Mouse (Mus musculus) hindbrain, postnatal 0 days (tissue): ENCODE results near the gene A630001G21Rik. TPM values are rescaled to one million over a fixed set of nuclear protein-coding genes. Genes with fewer than 3 reads are reported as not detected.
A peak's percentile ranks its signal among the peaks of the same experiment; 100 is the strongest.

Experiments
- ATAC-seq: fragments of 200-750 bp; cut with Nextera tagmentation; 2 replicates; pipeline ENCODE4 v1.8.0; 2017; ENCODE audit warnings: mild to moderate bottlenecking, moderate TSS enrichment, moderate library complexity
- DNase-seq: peaks from one replicate; pipeline ENCODE4 v3.0.0-alpha.2; 2015; ENCODE audit warnings: low spot score
- H3K27ac ChIP-seq: fragments of 300-500 bp; sonication (generic); 2 replicates; pipeline ENCODE4 v1.5.1; 2014; ENCODE audit warnings: mild to moderate bottlenecking
- H3K27me3 ChIP-seq: fragments of 300-500 bp; sonication (generic); 2 replicates; pipeline ENCODE4 v1.6.1; 2014; ENCODE audit warnings: low read length, mixed read lengths; ENCODE audit not compliant: insufficient read depth
- H3K36me3 ChIP-seq: fragments of 300-500 bp; sonication (generic); 2 replicates; pipeline ENCODE4 v1.6.1; 2014; ENCODE audit warnings: low read length, mixed read lengths; ENCODE audit not compliant: insufficient read depth
- H3K4me1 ChIP-seq: fragments of 300-500 bp; sonication (generic); 2 replicates; pipeline ENCODE4 v1.6.1; 2014; ENCODE audit warnings: antibody characterized with exemption, low read length, mixed read lengths; ENCODE audit not compliant: insufficient read depth
- H3K4me2 ChIP-seq: fragments of 300-500 bp; sonication (generic); 2 replicates; pipeline ENCODE4 v1.6.1; 2014; ENCODE audit warnings: low read depth, mild to moderate bottlenecking, low read length, moderate library complexity, mixed read lengths
- H3K4me3 ChIP-seq: fragments of 300-500 bp; sonication (generic); 2 replicates; pipeline ENCODE4 v1.5.1; 2014; ENCODE audit warnings: low read length
- H3K9ac ChIP-seq: fragments of 300-500 bp; sonication (generic); replicated peaks from 2 replicates; pipeline ENCODE4 v1.6.1; 2014; ENCODE audit warnings: mild to moderate bottlenecking, low read length, moderate library complexity, mixed read lengths
- H3K9me3 ChIP-seq: fragments of 300-500 bp; sonication (generic); 2 replicates; pipeline ENCODE4 v1.6.1; 2016; ENCODE audit warnings: low read length, mixed read lengths
- CTCF ChIP-seq: IDR thresholded peaks from 2 replicates; pipeline ENCODE4 v1.5.1; 2016; ENCODE audit warnings: antibody characterized with exemption, control low read depth, low read depth
- WGBS: fragments of 180-500 bp; shearing (Covaris S2); extraction: QIAGEN DNeasy Blood & Tissue Kit; methylation state at CpG from one replicate; pipeline ENCODE4 v1.1.7; 2014; 5-methylcytosine and 5-hydroxymethylcytosine counted together
- polyA plus RNA-seq: library from polyadenylated mRNA; unstranded; fragments of >200 nt; fragmentation: Nextera tagmentation; extraction: Ambion mirVana; gene quantifications from 2 replicates; pipeline ENCODE4 v1.2.1, GENCODE M21; 2015
- total RNA-seq: library from RNA; depleted of rRNA; stranded (reverse); fragments of >200 nt; gene quantifications from 2 replicates; pipeline ENCODE4 v1.2.3, GENCODE M21; 2014

Gene A630001G21Rik
- total and polyA plus RNA-seq, 2 experiments from 2014 or later, result 0.36 TPM; not detected in 1

DNA sequence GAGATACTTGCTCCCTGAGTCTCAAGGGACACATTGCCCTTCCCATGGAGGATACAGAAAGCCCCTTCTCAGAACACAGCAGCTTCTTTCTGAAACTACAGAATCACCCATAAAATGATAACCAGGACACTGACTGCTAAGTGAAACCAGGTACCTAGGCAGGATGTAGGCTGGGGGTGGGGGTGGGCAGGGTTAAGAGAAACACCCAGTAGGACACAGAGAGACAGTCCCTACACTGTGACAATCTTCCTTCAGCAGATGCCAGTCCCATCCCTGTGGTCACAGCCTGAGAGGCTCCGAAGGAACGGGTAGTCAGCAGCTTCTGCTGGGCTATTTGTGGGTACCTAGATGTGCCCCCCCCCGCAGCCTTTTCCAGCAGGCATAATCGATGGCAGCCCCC lies 27.8 kb downstream of the A630001G21Rik start:
- H3K4me2 ChIP-seq, result no peak overlapping the region
- ATAC-seq (peak; percentile 14; the same call in 1 of the 2 replicates), DNase-seq (no peak)
- TF ChIP-seq CTCF, result no peak
- H3K36me3 ChIP-seq, result no peaks in the 10 kb centered on the region
- no peaks in the 10 kb centered on the region for H3K4me1 ChIP-seq
- no peak overlapping the region for H3K9ac ChIP-seq
- no peak overlapping the region for H3K4me3 ChIP-seq
- 90% methylated on average over 4 of the region's 4 CpGs for WGBS
- H3K9me3 ChIP-seq, result no peaks in the 10 kb centered on the region
- H3K27ac ChIP-seq, result no peak overlapping the region
- H3K27me3 ChIP-seq, result no peaks in the 10 kb centered on the region

DNA sequence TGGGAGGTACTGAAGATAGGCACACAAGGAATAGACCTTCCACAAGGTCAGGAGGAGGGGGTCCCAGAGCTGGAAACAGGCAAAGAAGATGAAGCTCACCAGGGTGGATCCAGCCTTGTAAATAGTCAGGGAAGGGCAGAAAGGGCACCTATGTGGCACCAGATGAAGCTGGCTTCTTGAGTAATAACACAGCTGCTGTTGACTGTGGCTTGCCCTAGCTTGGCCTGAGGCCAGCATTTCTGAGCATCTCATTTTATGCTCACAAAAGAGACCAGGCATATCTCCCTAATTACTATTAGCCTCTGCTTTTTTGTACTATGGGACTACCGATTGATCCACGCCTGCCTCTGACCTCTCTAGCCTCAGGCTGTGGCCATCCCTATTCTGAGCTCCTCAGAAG lies 28.6 kb downstream of the A630001G21Rik start:
- TF ChIP-seq CTCF, result no peak
- DNase-seq (no peak), ATAC-seq (no peak)
- no peaks in the 10 kb centered on the region for H3K36me3 ChIP-seq
- H3K27me3 ChIP-seq, result no peaks in the 10 kb centered on the region
- H3K9me3 ChIP-seq, result no peaks in the 10 kb centered on the region
- H3K4me2 ChIP-seq, result no peak overlapping the region
- H3K9ac ChIP-seq, result no peak overlapping the region
- 55% methylated on average over 2 of the region's 2 CpGs for WGBS
- H3K27ac ChIP-seq, result no peak overlapping the region
- no peaks in the 10 kb centered on the region for H3K4me1 ChIP-seq
- H3K4me3 ChIP-seq, result no peak overlapping the region

DNA sequence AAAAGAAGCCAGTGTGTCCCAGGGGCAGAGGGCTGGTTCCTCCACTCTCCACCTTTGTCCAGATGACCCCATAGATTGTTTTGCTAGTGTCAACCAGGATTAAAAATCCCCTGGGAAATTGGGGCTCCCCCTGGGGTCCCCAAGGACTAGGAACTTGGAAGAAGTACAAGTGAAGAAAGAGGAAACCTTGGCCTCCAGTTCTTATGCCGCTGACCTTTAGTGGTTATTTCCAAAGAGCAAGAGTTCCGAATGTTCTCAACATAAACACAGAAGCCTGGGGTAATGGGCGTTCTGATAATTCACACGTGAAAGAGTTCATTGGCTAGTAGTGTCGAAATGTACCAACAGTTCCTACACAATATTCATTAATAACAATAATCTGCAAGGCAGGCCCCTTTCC lies 31.9 kb downstream of the A630001G21Rik start:
- no peak overlapping the region for H3K4me3 ChIP-seq
- WGBS, result 87% methylated on average over 5 of the region's 5 CpGs
- H3K27me3 ChIP-seq, result no peaks in the 10 kb centered on the region

DNA sequence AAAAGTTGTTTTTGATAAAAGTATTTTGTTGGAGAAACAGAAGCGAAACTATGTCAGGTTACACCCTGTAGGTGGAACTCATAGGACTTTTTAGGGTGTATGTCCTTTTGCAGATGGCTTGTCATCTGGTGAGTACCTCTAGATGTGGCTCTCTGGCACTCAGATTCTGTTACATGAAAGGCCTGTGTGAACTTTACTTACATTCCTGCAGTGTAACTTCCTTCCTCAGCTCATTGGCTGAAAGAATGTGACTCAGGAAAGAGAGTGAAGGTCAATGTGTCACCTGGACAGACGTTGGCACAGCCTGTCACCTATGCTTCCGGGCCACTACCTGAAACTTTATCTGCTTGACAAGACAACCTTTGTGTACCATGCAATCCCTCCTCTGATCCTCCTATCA lies 33.9 kb downstream of the A630001G21Rik start:
- 87% methylated on average over 3 of the region's 3 CpGs for WGBS
- no peak for DNase-seq
- H3K27me3 ChIP-seq, result no peaks in the 10 kb centered on the region
- no peak overlapping the region for H3K4me3 ChIP-seq
- H3K27ac ChIP-seq, result no peak overlapping the region
- H3K9me3 ChIP-seq, result no peaks in the 10 kb centered on the region
- no peak for TF ChIP-seq CTCF
- no peak for ATAC-seq
- no peaks in the 10 kb centered on the region for H3K36me3 ChIP-seq
- no peaks in the 10 kb centered on the region for H3K4me1 ChIP-seq
- H3K9ac ChIP-seq, result no peak overlapping the region
- no peak overlapping the region for H3K4me2 ChIP-seq

More for the DNA sequence above, 31.9 kb downstream of the A630001G21Rik start:
- Histone ChIP-seq H3K4me2 (no peak overlapping the region), H3K4me1 (no peaks in the 10 kb centered on the region), H3K9ac (no peak overlapping the region), H3K9me3 (no peaks in the 10 kb centered on the region), H3K36me3 (no peaks in the 10 kb centered on the region), H3K27ac (no peak overlapping the region)
- ATAC-seq (no peak), DNase-seq (no peak)
- no peak for TF ChIP-seq CTCF

DNA sequence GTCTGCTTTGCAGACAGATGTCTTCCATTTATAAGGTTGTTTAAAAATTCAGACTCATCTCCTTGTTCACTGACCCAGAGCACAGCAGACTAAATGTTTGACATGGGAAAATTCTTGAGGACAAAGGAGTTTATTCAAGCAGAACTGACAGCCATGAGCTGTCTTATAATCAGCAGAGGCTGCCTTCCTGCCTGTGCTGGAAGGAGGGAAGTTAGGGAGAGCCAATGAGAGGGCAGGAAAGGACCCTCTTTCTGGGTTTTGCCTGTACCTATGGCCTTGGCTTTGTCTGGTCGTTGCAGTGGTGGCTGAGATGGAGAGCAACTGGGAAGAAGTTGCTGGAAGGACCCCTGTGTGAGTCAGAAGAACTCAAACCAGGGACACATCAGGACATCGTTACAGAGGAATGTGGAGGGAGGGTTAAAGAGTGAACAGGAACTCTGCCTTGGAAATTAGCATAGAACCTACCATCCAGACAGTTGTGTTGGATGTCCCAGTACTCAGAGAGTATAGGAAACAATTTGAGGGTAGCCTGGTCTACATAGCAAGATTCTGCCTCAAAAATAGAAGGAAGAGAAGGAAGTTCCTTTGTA lies 35.4 kb downstream of the A630001G21Rik start:
- peak; percentile 16 for DNase-seq
- H3K9ac ChIP-seq, result no peak overlapping the region
- TF ChIP-seq CTCF, result no peak
- H3K27me3 ChIP-seq, result no peaks in the 10 kb centered on the region
- no peaks in the 10 kb centered on the region for H3K4me1 ChIP-seq
- H3K27ac ChIP-seq, result no peak overlapping the region
- H3K4me2 ChIP-seq, result no peak overlapping the region
- H3K36me3 ChIP-seq, result no peaks in the 10 kb centered on the region
- no peak overlapping the region for H3K4me3 ChIP-seq
- ATAC-seq, result peak; percentile 79
- no peaks in the 10 kb centered on the region for H3K9me3 ChIP-seq
- WGBS, result 6% methylated on average over 2 of the region's 2 CpGs

DNA sequence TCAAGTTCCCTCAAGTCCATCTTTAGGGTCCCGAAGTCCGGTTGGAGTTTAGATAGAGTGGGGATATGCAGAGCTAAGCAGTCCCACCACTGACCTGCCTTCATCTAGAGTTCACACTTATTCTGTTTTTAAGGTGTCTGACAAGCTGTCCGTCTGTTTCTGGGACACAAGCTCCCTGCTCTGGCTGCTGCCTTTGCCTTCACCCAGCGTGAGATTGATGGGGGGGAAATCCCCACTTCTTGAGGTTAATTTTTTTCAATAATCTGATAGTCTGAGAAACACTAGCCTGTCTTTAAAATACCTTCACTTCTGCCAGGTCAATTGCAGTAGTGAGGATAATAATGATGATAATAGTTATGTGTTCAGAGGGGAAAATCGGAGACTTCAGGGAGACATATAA lies 36.1 kb downstream of the A630001G21Rik start:
- H3K9ac ChIP-seq, result no peak overlapping the region
- H3K36me3 ChIP-seq, result no peaks in the 10 kb centered on the region
- no peak overlapping the region for H3K27ac ChIP-seq
- no peak for TF ChIP-seq CTCF
- no peaks in the 10 kb centered on the region for H3K9me3 ChIP-seq
- WGBS, result 24% methylated on average over 5 of the region's 5 CpGs
- no peaks in the 10 kb centered on the region for H3K27me3 ChIP-seq
- H3K4me2 ChIP-seq, result no peak overlapping the region
- H3K4me1 ChIP-seq, result no peaks in the 10 kb centered on the region
- H3K4me3 ChIP-seq, result no peak overlapping the region
- DNase-seq, result no peak
- ATAC-seq, result no peak; the same call in 1 of the 2 replicates

DNA sequence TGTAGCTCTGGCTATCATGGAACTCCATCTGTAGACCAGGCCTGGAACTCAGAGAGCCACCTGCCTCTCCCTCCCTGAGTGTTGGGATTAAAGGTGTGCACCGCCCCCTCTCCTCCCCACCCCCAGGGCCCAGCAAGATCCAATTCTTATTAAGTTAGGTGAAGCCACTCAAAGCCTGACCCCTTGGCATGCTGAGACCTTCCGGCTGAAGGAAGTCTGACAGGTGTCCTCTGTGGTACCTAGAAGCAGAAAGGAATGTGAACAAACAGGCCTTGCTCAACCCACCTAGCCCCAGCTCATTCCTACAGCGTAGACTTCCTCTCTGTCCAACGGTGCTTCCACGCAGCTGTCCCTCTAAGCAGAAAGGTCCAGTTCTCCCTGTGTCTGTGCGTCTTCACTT lies 37.5 kb downstream of the A630001G21Rik start:
- 87% methylated on average over 6 of the region's 6 CpGs for WGBS
- no peak for ATAC-seq
- Histone ChIP-seq H3K27ac (no peak overlapping the region), H3K27me3 (no peaks in the 10 kb centered on the region), H3K4me3 (no peak overlapping the region), H3K9me3 (no peaks in the 10 kb centered on the region), H3K4me2 (no peak overlapping the region), H3K4me1 (no peaks in the 10 kb centered on the region), H3K36me3 (no peaks in the 10 kb centered on the region), H3K9ac (no peak overlapping the region)
- TF ChIP-seq CTCF, result no peak
- DNase-seq, result no peak
